Mouse (Mus musculus): ENCODE measurements around the gene Ncln.

Gene Ncln

DNA sequence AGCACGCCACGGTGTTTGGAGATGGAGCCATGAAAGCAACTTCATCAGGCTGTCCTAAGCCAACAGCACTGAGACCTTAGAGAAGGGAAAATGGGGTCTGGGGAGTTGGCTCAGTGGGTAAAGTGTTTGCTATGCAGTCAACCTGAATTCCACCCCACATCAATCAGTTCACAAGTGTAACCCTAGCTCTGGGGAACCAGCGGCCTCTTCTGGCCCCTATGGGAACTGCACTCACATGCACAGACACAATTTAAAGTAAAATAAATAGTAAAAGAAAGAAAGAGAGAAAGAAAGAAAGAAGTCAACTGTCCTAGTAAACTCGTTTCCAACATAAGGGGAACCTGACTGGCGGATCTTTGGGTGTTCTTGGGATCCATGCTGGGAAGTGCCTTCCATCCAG lies 17.6 kb upstream of the Ncln start:
- DNase-seq (ENCODE audit: low read depth, low spot score), result no peak

DNA sequence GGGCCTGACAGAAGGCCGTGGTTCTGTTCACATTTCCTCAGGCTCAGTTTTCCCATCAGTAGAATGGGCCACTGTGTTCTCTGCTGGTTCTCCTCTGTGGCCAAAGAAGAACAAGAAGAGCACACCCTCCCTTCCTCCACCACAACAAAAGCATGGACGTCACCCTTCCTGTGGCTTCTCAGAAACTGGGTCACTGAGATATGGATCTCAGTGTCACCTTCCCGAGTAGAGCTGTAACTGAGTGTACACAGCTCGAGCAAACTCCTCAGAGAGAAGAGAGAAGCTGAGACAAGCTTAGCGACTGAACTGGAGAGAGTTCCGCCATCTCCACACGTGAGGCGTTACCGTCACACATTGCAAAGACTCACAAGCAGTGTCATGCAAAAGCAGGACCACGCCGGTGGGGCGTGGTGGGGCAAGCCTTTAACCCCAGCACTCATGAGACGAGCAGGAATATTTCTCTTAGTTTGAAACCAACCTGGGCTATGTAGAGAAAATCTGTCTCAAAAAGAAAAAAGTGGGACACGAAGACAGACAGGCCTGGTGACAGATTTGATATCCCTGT lies 14.1 kb upstream of the Ncln start:
- DNase-seq (ENCODE audit: low read depth, low spot score), result no peak

DNA sequence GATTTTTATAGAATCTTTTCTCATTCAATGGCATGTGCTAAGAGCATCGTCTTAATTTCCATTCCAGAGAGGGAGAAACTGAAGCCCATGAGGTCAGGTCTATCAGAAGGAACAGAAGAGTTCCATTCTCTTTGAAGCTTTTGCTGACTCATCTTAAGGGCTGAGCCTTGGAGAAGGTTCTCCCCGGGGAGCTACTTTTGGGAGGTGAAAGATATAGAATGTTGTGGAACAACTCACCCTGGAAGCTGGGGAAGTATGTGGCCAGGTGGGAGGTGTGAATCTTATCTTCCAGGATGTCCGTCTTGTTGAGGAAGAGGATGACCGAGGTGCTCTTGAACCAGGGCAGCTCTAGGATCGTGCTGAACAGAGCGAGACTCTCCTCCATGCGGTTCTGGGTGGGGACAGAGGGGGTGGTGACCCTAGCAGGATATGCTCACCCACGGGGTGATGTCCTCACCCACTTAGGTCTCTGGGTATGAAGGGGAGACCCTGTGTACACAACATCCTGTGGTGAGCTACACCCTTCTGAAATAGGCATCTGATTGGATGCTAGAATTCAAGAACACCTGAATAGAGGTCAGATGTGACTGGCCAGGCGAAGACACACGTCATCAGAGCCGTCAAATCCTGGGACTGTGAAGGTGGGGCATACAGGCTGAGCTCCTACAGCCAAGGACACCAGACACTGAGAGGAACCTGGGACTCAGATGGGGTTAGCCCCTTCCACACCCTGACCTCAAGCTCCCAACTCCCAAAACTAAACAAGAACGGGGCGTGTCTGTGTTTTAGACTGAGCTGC lies 11.7 kb upstream of the Ncln start:
- no peak for DNase-seq (ENCODE audit: low read depth, low spot score)

DNA sequence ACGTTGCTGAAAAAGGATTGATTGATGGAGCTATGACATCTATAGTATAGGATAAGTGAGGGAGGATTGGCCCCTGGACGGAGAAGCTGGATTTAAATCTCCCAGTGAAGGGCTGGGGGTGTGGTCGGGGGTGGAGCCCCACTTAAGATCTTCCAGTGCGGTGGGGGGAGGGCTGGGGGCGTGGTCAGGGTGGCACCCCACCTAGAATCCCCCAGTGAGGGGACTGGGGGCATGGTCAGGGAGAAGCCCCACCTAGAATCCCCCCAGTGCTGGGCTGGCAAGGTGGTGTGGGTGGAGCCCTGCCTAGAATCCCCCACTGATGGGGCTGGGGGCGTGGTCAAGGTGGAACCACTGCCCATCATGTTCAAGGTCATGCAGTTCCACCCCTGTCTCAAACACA lies 10.9 kb upstream of the Ncln start:
- DNase-seq (ENCODE audit: low read depth, low spot score), result no peak

GRCm38 (mm10) chr10:81505016-81505664 lies 8.9 kb upstream of the Ncln start:
- no peak for DNase-seq (ENCODE audit: low read depth, low spot score)

DNA sequence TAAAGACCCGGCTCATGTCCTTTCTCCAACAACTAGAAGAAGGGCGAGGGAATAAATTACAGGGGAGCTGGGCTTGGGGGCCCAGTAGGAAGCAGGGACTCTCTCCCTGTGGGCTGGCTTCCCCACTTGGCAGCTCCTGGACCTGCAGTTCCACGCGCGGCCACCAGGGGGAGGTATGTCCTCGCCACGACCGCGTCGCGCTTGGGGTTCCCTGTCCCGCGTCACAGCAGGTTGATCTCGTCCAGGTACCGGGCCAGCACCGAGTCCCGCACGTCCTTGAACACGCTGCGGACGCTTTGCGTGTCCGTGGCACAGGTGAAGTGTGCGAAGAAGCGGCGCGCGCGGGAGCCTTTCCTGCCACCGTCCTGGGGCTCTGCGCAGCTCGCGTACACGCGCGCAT lies 6.5 kb upstream of the Ncln start:
- peak; percentile 84 for DNase-seq (ENCODE audit: low read depth, low spot score)

DNA sequence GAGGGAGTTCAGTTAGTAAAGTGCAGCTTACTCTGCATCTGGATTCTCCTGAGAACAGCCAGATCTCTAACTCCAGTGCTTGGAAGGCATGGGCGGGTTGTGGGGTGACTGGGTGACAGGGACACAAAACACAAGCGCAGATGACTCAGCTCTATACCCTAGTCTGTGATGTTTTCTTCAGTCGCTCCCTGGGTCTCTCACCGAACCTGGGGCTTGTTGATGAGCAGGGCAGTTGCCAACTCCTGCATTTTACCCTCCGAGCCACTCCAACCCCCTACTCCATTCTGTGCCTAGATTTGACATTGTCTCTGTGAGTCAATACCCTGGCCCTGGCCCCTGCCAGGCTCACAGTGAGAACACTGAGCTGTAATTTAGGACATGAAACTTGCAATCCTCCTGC lies 5.7 kb upstream of the Ncln start:
- DNase-seq (ENCODE audit: low read depth, low spot score), result peak; percentile 53

DNA sequence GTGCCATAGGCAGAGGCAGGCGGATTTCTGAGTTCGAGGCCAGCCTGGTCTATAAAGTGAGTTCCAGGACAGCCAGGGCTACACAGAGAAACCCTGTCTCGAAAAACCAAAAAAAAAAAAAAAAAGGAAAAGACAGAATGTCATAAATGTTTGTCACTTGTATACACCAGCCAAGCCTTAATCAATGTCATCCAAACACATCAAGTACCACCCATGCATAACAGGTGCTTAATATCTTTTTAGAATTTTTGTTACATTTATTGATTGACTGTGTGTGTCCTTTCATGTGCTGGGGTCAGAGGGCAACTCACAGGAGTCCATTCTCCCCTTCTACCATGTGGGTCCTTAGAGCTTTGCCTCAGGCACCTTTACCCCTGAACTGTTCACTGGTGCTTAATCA lies 3.8 kb upstream of the Ncln start, which contains the start of gene S1pr4:
Gene S1pr4, minus strand, starts transcription at position 101 of the 400 bp plus-strand sequence.
- no peak for DNase-seq (ENCODE audit: low read depth, low spot score)

DNA sequence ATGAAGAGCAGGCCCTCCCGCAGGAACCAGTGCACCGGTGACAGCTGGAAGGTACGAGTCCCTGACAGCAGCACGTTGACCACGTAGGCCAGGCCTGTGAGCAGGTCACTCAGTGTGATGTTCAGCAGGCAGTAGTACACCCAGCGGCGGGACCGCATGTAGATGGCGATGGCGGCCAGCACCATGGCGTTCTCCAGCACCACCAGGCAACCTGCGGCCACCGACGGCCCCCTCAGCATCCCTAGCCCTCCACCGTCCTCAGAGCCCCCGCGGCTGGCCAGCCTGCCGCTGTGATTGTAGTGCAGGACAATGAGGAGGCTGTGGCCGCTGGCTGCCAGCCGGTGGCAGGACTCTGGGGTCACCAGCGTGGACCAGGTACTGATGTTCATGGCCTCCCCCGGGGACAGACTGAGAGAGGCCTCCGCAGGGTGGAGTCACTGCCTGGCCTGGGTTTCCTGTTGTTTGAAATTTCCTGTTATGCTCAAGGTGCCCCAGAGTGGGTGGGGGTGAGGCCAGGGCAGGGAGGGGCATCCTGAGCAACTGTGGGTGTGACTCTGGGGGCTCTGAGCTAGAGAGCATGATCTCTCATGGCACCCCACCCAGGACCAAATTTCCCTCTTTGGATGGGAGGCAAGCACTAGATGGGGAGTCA lies 3.2 kb upstream of the Ncln start:
- DNase-seq (ENCODE audit: low read depth, low spot score), result no peak

- DNase-seq (ENCODE audit: low read depth, low spot score), result no peak
Observed at GRCm38 (mm10) chr10:81498316-81499249, 2.4 kb upstream of the Ncln start.

DNA sequence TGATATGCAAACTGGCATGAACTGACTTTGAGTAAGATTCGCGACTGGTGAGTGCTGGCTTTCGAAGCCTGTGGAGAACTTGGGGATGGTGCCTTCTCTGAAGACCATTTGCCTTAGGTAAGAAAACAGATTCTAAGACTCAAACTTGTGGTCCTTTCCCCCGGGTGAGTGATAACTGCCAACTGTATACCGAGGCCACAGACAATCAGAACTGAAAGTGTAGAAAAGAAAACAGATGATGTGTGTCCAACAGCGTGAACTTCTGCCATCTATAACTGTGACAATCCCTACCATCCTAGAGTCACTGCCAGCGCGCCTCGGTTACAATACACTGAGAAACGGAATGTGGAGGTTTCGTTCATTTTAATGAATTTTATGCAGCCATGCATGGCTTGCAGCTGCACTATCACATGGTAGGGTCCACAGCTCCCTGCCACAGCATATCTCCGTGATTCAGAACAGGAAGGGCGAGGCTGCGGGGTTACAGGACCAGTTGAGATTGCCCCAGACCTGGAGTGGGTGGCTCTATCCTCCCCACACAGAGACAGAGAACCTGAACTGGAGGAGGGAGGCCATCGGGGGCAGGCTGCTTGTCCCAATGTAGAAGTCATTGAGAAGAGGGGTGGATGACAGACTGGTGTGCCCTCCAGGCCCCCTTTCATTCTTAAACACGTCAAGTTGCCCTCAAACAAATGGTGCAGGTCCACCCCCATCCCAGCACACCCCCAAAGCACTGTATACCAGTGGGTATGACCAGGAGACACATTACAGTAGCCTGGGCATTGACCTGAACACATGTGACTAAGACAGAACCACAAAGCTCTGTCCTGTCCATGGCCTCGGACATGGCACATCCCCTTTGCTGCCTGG lies 1.4 kb upstream of the Ncln start:
- DNase-seq (ENCODE audit: low read depth, low spot score), result no peak

GRCm38 (mm10) chr10:81496969-81497368 lies 777 bp upstream of the Ncln start:
- no peak for DNase-seq (ENCODE audit: low read depth, low spot score)

- peak; percentile 59 for DNase-seq (ENCODE audit: low read depth, low spot score)
Observed at GRCm38 (mm10) chr10:81495616-81496263, 452 bp downstream of the Ncln start.

DNA sequence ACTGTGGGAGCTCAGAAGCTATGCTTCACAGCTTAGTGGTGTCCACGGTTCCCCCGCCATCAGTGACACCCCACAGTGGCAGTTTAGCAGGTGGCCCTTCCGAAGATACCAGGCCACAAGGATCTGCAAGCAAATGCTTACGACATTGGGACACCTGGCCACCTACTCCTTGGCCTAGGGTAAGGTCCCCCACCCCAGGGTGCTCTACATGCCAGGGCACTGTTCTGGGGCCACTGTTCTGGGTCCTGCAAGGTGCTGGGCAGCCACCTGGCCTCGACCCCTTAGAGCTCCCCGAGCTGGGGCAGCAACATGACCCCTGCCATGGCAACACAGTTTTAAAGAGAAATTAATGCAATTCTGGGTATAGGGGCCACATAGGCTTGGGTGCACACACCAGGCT lies 1.0 kb downstream of the Ncln start:
- DNase-seq (ENCODE audit: low read depth, low spot score), result no peak

- no peak for DNase-seq (ENCODE audit: low read depth, low spot score)
Observed at GRCm38 (mm10) chr10:81494260-81495041, 1.7 kb downstream of the Ncln start.

GRCm38 (mm10) chr10:81493601-81494220 lies 2.5 kb downstream of the Ncln start:
- peak; percentile 10 for DNase-seq (ENCODE audit: low read depth, low spot score)

- DNase-seq (ENCODE audit: low read depth, low spot score), result no peak
Observed at GRCm38 (mm10) chr10:81492606-81493240, 3.5 kb downstream of the Ncln start.

DNA sequence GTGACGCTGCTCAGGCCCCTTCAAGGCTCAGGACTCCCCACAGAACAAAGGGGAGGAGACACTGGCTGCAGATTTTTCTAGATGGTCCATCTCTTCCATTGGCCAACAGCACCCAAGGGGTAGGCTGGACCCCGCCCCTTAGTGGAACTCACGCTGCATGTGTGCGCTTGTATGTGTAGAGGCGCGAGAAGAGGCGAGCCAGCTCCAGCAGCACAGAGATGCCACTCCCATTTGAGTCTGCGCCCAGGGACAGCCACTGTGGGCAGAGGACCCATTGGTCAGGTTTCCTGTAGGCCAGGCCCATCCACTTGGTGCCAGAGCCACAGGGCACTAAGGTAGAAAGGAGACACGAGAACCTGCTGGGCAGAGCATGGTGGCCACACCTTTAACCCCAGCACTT lies 5.2 kb downstream of the Ncln start:
- no peak for DNase-seq (ENCODE audit: low read depth, low spot score)

Measured in brain, adult 2 months (tissue).